Mouse (Mus musculus) G1E (cell line): Measurements from ENCODE around the gene Hoxb3.

Experiments used
- CTCF ChIP-seq: IDR thresholded peaks from 2 replicates; pipeline ENCODE4 v1.5.1; 2012; ENCODE audit warnings: low read depth, low read length, inconsistent platforms, mixed read lengths
- GATA1 ChIP-seq: IDR thresholded peaks from 2 replicates; pipeline ENCODE4 v1.6.1; 2012; ENCODE audit warnings: borderline replicate concordance, low read length, inconsistent platforms, mixed read lengths
- GATA2 ChIP-seq: IDR thresholded peaks from 2 replicates; pipeline ENCODE4 v1.6.1; 2012; ENCODE audit warnings: low read depth, low read length, inconsistent platforms, borderline replicate concordance
- POLR2AphosphoS5 ChIP-seq: IDR thresholded peaks from 2 replicates; pipeline ENCODE4 v1.6.1; 2012; ENCODE audit warnings: low read depth, low read length, inconsistent platforms; ENCODE audit not compliant: insufficient replicate concordance
- TAL1 ChIP-seq: conservative IDR thresholded peaks from 2 replicates; pipeline ENCODE4 v1.6.1; 2012; ENCODE audit warnings: low read depth, low read length, inconsistent platforms, mixed read lengths

DNA sequence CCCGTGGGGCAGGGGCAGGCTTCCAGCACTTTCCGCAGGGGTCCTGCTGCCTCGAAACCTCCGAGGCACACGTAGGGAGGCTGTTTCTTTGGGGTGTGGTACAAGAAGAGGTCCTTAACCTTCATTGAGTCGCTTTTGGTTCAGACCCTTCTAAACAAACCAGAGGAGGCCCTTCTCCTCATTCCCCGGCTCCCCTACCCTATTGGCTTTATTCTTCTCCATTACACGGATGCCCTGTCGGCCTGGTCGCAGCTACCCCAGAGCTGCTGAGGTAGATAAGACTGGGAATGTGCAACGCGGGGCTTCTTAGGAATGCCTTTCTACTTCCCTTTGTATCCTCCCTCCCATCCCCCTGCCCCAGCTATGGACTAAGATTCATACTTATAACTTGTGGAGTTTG lies 3.6 kb downstream of the Hoxb3 start:
- TF ChIP-seq CTCF (no peak), GATA1 (no peak), TAL1 (no peak), POLR2AphosphoS5 (no peak), GATA2 (no peak)
